Mouse (Mus musculus) heart, adult 2 months (tissue): Measurements from ENCODE around the gene P4hb. TPM values are rescaled to one million over a fixed set of nuclear protein-coding genes. Genes with fewer than 3 reads are reported as not detected.
"Not testable (repeated sequence)": the region's sequence is repeated elsewhere in the genome, so short reads cannot be mapped to it uniquely, and the experiment has no call there.

Experiments
- DNase-seq, 2 experiments: peaks; one replicate each; pipeline ENCODE4 v3.0.0; 2021
- H3K27ac ChIP-seq: fragments of 200-600 bp; 2 replicates; pipeline ENCODE4 v1.8.1; 2022
- H3K27me3 ChIP-seq: fragments of 200-500 bp; 2 replicates; pipeline ENCODE4 v1.6.1; 2012; ENCODE audit warnings: mild to moderate bottlenecking, low read length, inconsistent platforms, mixed read lengths; ENCODE audit not compliant: control insufficient read depth, insufficient read depth
- H3K36me3 ChIP-seq: fragments of 200-500 bp; 2 replicates; pipeline ENCODE4 v1.6.1; 2012; ENCODE audit warnings: low read length, inconsistent platforms; ENCODE audit not compliant: control insufficient read depth, insufficient read depth
- H3K4me1 ChIP-seq: fragments of 200-500 bp; 2 replicates; pipeline ENCODE4 v1.6.1; 2011; ENCODE audit warnings: low read length; ENCODE audit not compliant: control insufficient read depth, insufficient read depth
- H3K4me3 ChIP-seq: fragments of 200-600 bp; 2 replicates; pipeline ENCODE4 v1.8.1; 2022
- H3K79me2 ChIP-seq: fragments of 200-500 bp; replicated peaks from 2 replicates; pipeline ENCODE4 v1.6.1; 2012; ENCODE audit warnings: mild to moderate bottlenecking, inconsistent platforms, low read length, moderate library complexity, mixed read lengths; ENCODE audit not compliant: control insufficient read depth, insufficient read depth
- H3K9ac ChIP-seq: fragments of 200-500 bp; 2 replicates; pipeline ENCODE4 v1.6.1; 2012; ENCODE audit warnings: low read depth, mild to moderate bottlenecking, control low read depth, inconsistent platforms, low read length, mixed read lengths
- CTCF ChIP-seq: fragments of 200-600 bp; IDR thresholded peaks from 2 replicates; pipeline ENCODE4 v1.8.1; 2022; ENCODE audit warnings: antibody characterized with exemption, mild to moderate bottlenecking, moderate library complexity
- EP300 ChIP-seq: fragments of 200-500 bp; IDR thresholded peaks from 2 replicates; pipeline ENCODE4 v1.6.1; 2011; ENCODE audit warnings: low read depth, low read length, control low read depth; ENCODE audit not compliant: insufficient read depth
- POLR2A ChIP-seq: fragments of 200-500 bp; IDR thresholded peaks from 2 replicates; pipeline ENCODE4 v1.6.1; 2011; ENCODE audit warnings: mild to moderate bottlenecking, low read depth, low read length, control low read depth; ENCODE audit not compliant: insufficient read depth
- WGBS: fragments of 180-500 bp; shearing (Covaris S2); methylation state at CpG from one replicate; pipeline ENCODE4 v1.1.7; 2018; 5-methylcytosine and 5-hydroxymethylcytosine counted together
- intact Hi-C: fragments of 180-260 bp; cut with DNase I; formaldehyde crosslinking; loops from one replicate; pipeline ENCODE4 v1.15.1; 2025
- polyA plus RNA-seq: library from polyadenylated mRNA; depleted of rRNA; stranded (reverse); fragments of >200 nt; gene quantifications from 2 replicates; pipeline ENCODE4 v1.2.3, GENCODE M21; 2012
- total RNA-seq, 2 experiments: library from RNA; stranded (reverse); gene quantifications; 2 replicates each; pipeline ENCODE4 v1.2.3; 2021

Gene P4hb
- total and polyA plus RNA-seq, 3 experiments = 115 to 246 (median 221) TPM

GRCm38 (mm10) chr11:120583937-120584336 lies 10.9 kb upstream of the P4hb start:
- H3K27me3 ChIP-seq = no peaks in the 10 kb centered on the region
- peaks cover 5% of the 10 kb centered on the region for H3K79me2 ChIP-seq
- 97% methylated on average over 1 of the region's 1 CpGs for WGBS
- no peak for DNase-seq
- no peak overlapping the region for H3K4me3 ChIP-seq
- H3K4me1 ChIP-seq = peaks cover 7% of the 10 kb centered on the region
- H3K36me3 ChIP-seq = peaks cover 6% of the 10 kb centered on the region
- intact Hi-C loops = loop anchor here (2.0 to 5.0 kb wide), 3 partner anchors 29 to 128 kb away; partner anchors contain the start of genes Cenpx, Lrrc45 and Mcrip1
- TF ChIP-seq CTCF = no peak
- TF ChIP-seq EP300 = no peak
- TF ChIP-seq POLR2A = no peak
- no peak overlapping the region for H3K9ac ChIP-seq
- H3K27ac ChIP-seq = no peak overlapping the region

DNA sequence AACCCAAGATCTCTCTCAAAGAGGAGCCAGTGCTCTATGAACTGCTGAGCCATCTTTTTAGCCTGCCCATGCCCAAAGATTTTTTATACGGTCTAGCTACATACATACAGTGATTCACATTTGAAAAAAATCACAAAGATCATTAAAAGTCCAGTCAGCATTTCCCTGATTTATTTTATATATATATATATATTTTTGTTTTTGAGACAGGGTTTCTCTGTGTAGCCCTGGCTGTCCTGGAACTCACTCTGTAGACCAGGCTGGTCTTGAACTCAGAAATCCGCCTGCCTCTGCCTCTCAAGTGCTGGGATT lies 9.9 kb upstream of the P4hb start:
- 95% methylated on average over 2 of the region's 2 CpGs for whole genome bisulfite sequencing

DNA sequence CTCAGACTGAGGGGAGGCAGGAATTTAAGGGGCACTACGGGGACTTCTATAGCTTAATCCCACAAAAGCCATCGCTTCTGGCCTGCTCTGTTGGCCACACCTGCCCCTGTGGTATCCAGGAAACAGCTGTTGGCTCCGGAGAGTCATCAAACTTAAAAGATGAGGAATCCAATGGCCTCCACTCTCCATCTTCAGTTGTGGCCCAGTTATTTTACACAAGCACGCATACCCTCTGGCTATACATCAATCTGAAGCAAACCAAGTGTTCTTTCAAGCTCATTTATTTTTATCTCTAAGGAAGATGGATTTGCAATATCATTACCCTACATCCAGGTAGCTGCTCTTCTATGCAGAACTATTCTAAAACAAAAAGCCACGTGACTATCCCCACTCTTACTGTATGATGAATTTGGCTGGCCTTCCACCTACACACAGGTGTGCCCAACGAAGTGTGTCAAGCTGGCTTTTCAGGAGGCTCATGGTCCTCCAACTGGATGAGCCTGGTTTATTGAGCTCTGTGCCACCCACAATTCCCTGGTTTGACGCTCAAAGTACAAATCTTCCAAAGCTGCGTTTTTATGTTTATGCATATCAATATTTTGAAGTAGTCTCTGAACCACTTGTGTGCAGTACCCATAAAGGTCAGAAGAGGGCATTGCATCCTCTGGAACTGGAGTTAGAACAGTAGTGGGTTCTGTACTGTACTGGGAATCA lies 9.4 kb upstream of the P4hb start:
- H3K79me2 ChIP-seq = peaks cover 5% of the 10 kb centered on the region
- peak overlapping the region; percentile 72 for H3K4me3 ChIP-seq
- H3K27me3 ChIP-seq = no peaks in the 10 kb centered on the region
- intact Hi-C loops = loop anchor here (2.0 to 5.0 kb wide), 3 partner anchors 30 to 130 kb away; partner anchors contain the start of genes Cenpx, Lrrc45 and Mcrip1
- no peak for DNase-seq
- peak; percentile 76 for TF ChIP-seq CTCF
- no peak for TF ChIP-seq EP300
- H3K4me1 ChIP-seq = peaks cover 7% of the 10 kb centered on the region
- peaks cover 6% of the 10 kb centered on the region for H3K36me3 ChIP-seq
- WGBS = 68% methylated on average over 8 of the region's 8 CpGs
- peak overlapping the region; percentile 98; the same call in 1 of the 2 replicates for H3K9ac ChIP-seq
- H3K27ac ChIP-seq = peak overlapping the region; percentile 94

More for the DNA sequence above, 9.9 kb upstream of the P4hb start:
- not testable (repeated sequence) for DNase-seq, H3K9ac ChIP-seq, H3K4me1 ChIP-seq, H3K27me3 ChIP-seq, H3K4me3 ChIP-seq, H3K36me3 ChIP-seq, H3K79me2 ChIP-seq, H3K27ac ChIP-seq
- intact Hi-C loops = loop anchor here (2.0 to 5.0 kb wide), 3 partner anchors 30 to 129 kb away; partner anchors contain the start of genes Cenpx, Lrrc45 and Mcrip1

GRCm38 (mm10) chr11:120581490-120582267 lies 8.6 kb upstream of the P4hb start, which contains the start of gene Arhgdia:
Gene Arhgdia, minus strand, starts transcription at chr11:120581624.
- intact Hi-C loops = loop anchor here (1.0 to 5.0 kb wide), 4 partner anchors 8 to 131 kb away; partner anchors contain the start of genes Cenpx, Lrrc45, Mcrip1 and P4hb
- Histone ChIP-seq H3K27me3 (no peaks in the 10 kb centered on the region), H3K9ac (peak within 1 kb of the TSS; percentile 98), H3K79me2 (peaks cover 5% of the 10 kb centered on the region), H3K36me3 (peaks cover 6% of the 10 kb centered on the region), H3K4me3 (peak within 1 kb of the TSS; percentile 72), H3K27ac (peak within 1 kb of the TSS; percentile 94), H3K4me1 (peaks cover 7% of the 10 kb centered on the region)
- peak; percentile 93 to 94 for DNase-seq
- 3% methylated on average over 75 of the region's 75 CpGs for WGBS
- peak; percentile 79 for TF ChIP-seq CTCF
- peak; percentile 90 for TF ChIP-seq POLR2A
- peak; percentile 55; the same call in 1 of the 2 replicates for TF ChIP-seq EP300

DNA sequence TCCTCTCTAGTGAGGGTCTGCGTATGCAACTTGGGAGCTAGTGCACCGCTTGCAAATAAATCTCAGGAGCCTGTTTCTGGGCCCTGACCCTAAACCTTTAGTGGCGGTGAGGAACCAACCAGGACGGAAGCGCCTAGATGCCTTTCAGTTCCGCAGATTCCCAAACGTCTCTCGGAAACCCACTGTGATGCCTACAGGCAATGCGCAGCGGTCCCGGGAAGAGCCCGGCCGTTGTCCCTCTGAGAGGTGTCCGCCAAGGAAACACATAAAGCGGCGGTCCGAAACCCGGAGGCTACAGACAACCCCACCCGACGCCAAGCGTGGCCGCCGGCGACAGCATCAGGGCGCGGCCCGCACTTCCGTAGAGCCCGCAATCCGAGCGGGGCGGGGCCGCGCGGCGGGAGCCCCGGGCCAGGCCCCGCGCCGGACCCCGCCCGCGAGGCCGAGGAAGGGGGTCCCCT lies 7.8 kb upstream of the P4hb start:
- peak overlapping the region; percentile 98 for H3K9ac ChIP-seq
- peaks cover 6% of the 10 kb centered on the region for H3K36me3 ChIP-seq
- intact Hi-C loops = loop anchor here (1.0 to 5.0 kb wide), 3 partner anchors 8 to 131 kb away; partner anchors contain the start of genes Cenpx, Lrrc45, Mcrip1 and P4hb
- 1% methylated on average over 43 of the region's 44 CpGs for WGBS
- peak overlapping the region; percentile 72 for H3K4me3 ChIP-seq
- H3K4me1 ChIP-seq = peaks cover 7% of the 10 kb centered on the region
- TF ChIP-seq CTCF = no peak
- no peak for TF ChIP-seq EP300
- no peak for TF ChIP-seq POLR2A
- H3K27me3 ChIP-seq = no peaks in the 10 kb centered on the region
- peak; percentile 74 to 75 for DNase-seq
- peak overlapping the region; percentile 94 for H3K27ac ChIP-seq
- H3K79me2 ChIP-seq = peaks cover 5% of the 10 kb centered on the region
